Mouse (Mus musculus) large intestine, adult 2 months (tissue): ENCODE measurements around the gene Ndufs6. TPM values are rescaled to one million over a fixed set of nuclear protein-coding genes. Genes with fewer than 3 reads are reported as not detected.

Experiments
- polyA plus RNA-seq: library from polyadenylated mRNA; depleted of rRNA; stranded (reverse); fragments of >200 nt; gene quantifications from 2 replicates; pipeline ENCODE4 v1.2.3, GENCODE M21; 2012; rRNA removed

Gene Ndufs6
- polyA plus RNA-seq, 1 experiment, result 101 TPM

Other genes starting within 250 kb of the Ndufs6 start
- gene Irx4, start 68.1 kb downstream of the Ndufs6 start, polyA plus RNA-seq, result 0.25 and 0.52 TPM in 2 replicates
- 109 TPM in 2 replicates for gene Mrpl36, start within 50 bp of the Ndufs6 start, polyA plus RNA-seq
- 8.0 and 10.1 TPM in 2 replicates for gene Lpcat1, start 138.7 kb upstream of the Ndufs6 start, polyA plus RNA-seq
- 0.07 TPM in 1 of 2 replicates, not detected in the other for gene Slc6a3, start 208.2 kb upstream of the Ndufs6 start, polyA plus RNA-seq